8 mouse cellular contexts compared by ENCODE assay signal in the genomic region with DNA sequence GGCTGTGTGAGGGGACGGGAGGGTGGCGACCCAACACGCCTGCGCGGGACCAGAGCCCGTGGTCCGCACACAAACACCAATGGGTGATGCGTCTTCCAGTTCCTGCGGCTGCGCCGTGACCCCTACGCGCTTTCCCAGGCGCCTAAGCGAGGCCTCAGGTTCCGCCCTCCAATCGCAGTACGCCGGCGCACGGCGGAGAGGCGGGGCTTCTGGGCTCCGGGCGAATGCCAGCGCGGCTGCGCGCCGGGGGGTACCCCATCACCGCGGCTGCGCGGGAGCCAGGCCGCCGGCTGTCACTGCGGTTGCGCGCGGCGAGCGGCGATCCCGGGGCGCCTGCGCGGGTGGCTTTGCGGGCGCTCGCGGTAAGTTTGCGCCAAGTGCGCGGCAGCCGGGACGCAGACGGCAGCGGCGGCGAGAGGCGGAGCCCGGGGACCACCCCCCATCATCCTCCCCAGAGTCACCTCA. TPM values are rescaled to one million over a fixed set of nuclear protein-coding genes. Genes with fewer than 3 reads are reported as not detected.
DNase-seq lines count a peak whose midpoint lies in the region; ATAC-seq lines count a peak whose summit lies in the region.

A gene (plus strand): TSS at position 314 of the 465 bp plus-strand sequence.

- peak; percentile 76 for ATAC-seq in megakaryocyte progenitor cell, adult 5-6 weeks (replicated peaks; ENCODE audit: poor library complexity)

- DNase-seq in adipocyte (ENCODE audit: low spot score): peak; percentile 99
- peak; percentile 99 for DNase-seq in embryo, embryonic 10 days (ENCODE audit: low spot score)
- DNase-seq in gastrocnemius, postnatal 10 days: peak; percentile 99
- peak; percentile 100 for DNase-seq in induced T-regulatory cell, adult 2 months (ENCODE audit: low read depth)
- peak; percentile 100 for DNase-seq in left cerebral cortex, adult 9 months (ENCODE audit: low spot score in 2 of 2)
- peak; percentile 99 for DNase-seq in right cerebral cortex, postnatal 14 days
- DNase-seq in urinary bladder, postnatal 36 days (ENCODE audit: low spot score in 2 of 2): peak; percentile 98 to 100

RNA-seq across cellular contexts. Expression of the gene that starts here (rescaled TPM):
- 10 to 100 TPM; 19.7 to 35.4 TPM for total RNA-seq in gastrocnemius, postnatal 10 days (2021)
- 61.8 and 64.3 TPM in 2 replicates for total RNA-seq in megakaryocyte progenitor cell, adult 5-6 weeks (2015)
- total RNA-seq in megakaryocyte progenitor cell, adult 5-6 weeks (2017): 25.9 and 28.8 TPM in 2 replicates

Comparison
In these comparisons a context has a peak if more than half of its experiments do, and no peak if none do; other contexts are left out.
1. Peak in every context shown above with its lines: DNase-seq and ATAC-seq.